Mouse (Mus musculus): Measurements from ENCODE around the gene Bahd1. TPM values are rescaled to one million over a fixed set of nuclear protein-coding genes. Genes with fewer than 3 reads are reported as not detected.
A peak's percentile ranks its signal among the peaks of the same experiment; 100 is the strongest.

Gene Bahd1
- polyA plus RNA-seq, 1 experiment from 2014 or later: 4.4 TPM

DNA sequence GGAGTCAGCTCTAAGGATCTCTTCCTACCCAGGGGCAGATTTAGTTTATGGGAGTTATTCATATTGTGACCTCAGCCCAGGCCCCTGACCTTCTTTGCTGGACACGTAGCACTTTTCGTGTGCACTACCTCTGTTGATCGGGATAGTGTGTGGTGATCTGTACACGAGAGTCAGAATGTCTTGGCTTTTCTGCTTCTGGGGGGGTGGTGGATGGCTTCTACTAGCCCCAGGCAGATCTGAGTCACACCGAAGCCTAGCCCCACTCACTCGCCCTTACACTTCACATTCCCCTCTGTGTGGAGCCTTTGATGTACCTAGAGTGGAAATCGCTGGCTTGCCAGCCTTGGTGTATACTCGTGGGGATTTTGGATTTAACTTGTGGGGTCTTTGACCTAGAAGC is 12.5 kb downstream of the Bahd1 start:
- peaks cover 12% of the 10 kb centered on the region; the same call in 1 of the 2 replicates for H3K36me3 ChIP-seq
- H3K27me3 ChIP-seq: no peaks in the 10 kb centered on the region
- H3K9ac ChIP-seq (replicated peaks): no peak overlapping the region
- no peak overlapping the region for H3K27ac ChIP-seq
- no peak overlapping the region for H3K4me3 ChIP-seq (replicated peaks)
- H3K4me1 ChIP-seq (replicated peaks): peaks cover 25% of the 10 kb centered on the region
- no peaks in the 10 kb centered on the region for H3K9me3 ChIP-seq
- no peak for ATAC-seq (ENCODE audit: insufficient number of reproducible peaks, insufficient read depth, low FRiP score, low TSS enrichment, low read depth)
- H3K4me2 ChIP-seq: no peak overlapping the region
- 64% methylated on average over 8 of the region's 8 CpGs for WGBS

DNA sequence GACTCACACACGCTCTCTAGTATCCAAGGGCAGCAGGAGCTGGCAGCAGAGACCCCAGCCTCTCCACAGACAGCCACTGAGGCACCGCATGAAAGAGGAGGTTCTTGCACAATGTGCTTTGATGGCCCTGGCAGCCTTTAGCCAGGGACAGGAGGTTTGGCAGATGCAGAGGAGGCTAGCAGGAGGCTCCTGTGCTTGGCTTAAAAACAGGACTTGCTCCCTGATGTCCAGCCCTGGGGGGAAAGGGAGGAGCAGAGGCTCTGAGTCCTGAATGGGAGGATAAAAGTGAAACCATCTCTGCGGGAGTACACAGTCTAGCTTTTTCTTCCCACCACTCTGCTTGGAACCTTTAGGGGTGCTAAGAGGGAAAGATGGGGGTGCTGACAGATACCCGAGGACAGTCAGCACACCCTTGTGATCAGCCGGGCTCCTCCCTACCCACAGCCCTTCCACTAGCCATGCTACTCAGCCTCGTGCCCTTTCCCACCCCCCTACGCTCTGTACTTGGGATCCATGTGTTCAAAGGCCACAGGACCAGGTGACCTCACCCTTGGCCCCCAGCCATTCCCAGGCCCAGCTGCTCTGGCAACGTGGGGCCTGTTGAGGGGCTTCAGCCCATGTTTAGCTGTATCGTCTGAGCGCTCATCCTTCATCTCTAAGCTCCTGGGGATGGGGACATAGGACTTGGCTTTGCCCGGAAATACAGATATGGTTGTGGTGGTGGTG is 13.5 kb downstream of the Bahd1 start:
- Histone ChIP-seq H3K4me3 (replicated peaks) (no peak overlapping the region), H3K27ac (no peak overlapping the region), H3K27me3 (no peaks in the 10 kb centered on the region), H3K36me3 (peaks cover 12% of the 10 kb centered on the region; the same call in 1 of the 2 replicates), H3K4me1 (replicated peaks) (peaks cover 35% of the 10 kb centered on the region), H3K4me2 (no peak overlapping the region), H3K9ac (replicated peaks) (no peak overlapping the region), H3K9me3 (no peaks in the 10 kb centered on the region)
- no peak for ATAC-seq (ENCODE audit: insufficient number of reproducible peaks, insufficient read depth, low FRiP score, low TSS enrichment, low read depth)
- 62% methylated on average over 11 of the region's 11 CpGs for WGBS

DNA sequence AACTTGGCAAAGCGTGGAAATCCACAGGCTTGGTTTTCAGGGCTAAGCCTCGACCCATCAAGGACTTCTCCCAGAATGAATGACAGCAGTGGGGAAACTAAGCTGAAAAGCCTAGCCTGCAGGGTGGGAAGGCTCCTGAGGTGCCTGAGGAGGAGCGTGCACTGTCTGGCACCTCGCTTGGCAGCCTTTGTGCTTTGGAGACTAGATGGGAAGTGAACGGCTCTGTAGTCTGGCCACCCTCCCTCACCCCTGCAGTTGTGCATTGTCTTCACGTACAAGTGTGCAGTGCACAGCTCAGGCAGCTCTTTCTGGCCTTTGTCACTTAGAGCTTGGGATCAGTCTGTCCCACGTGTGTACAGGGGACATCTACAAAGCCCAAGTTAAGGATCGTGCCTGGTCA is 14.5 kb downstream of the Bahd1 start:
- 72% methylated on average over 8 of the region's 8 CpGs for WGBS
- Histone ChIP-seq H3K4me1 (replicated peaks) (peaks cover 41% of the 10 kb centered on the region), H3K27ac (no peak overlapping the region)

GRCm38 (mm10) chr2:118916436-118916835 is 16.3 kb downstream of the Bahd1 start:
- H3K4me1 ChIP-seq (replicated peaks): peaks cover 35% of the 10 kb centered on the region
- no peak overlapping the region for H3K27ac ChIP-seq
- ATAC-seq (ENCODE audit: insufficient number of reproducible peaks, insufficient read depth, low FRiP score, low TSS enrichment, low read depth): no peak
- H3K4me3 ChIP-seq (replicated peaks): no peak overlapping the region
- no peak overlapping the region for H3K4me2 ChIP-seq
- peaks cover 34% of the 10 kb centered on the region for H3K36me3 ChIP-seq
- no peaks in the 10 kb centered on the region for H3K9me3 ChIP-seq
- H3K27me3 ChIP-seq: no peaks in the 10 kb centered on the region
- no peak overlapping the region for H3K9ac ChIP-seq (replicated peaks)
- WGBS: 91% methylated on average over 17 of the region's 17 CpGs

More for the DNA sequence above, 14.5 kb downstream of the Bahd1 start:
- ATAC-seq (ENCODE audit: insufficient number of reproducible peaks, insufficient read depth, low FRiP score, low TSS enrichment, low read depth): no peak
- no peaks in the 10 kb centered on the region for H3K9me3 ChIP-seq
- H3K27me3 ChIP-seq: no peaks in the 10 kb centered on the region
- peaks cover 19% of the 10 kb centered on the region for H3K36me3 ChIP-seq
- H3K4me2 ChIP-seq: no peak overlapping the region
- no peak overlapping the region for H3K9ac ChIP-seq (replicated peaks)
- H3K4me3 ChIP-seq (replicated peaks): no peak overlapping the region

DNA sequence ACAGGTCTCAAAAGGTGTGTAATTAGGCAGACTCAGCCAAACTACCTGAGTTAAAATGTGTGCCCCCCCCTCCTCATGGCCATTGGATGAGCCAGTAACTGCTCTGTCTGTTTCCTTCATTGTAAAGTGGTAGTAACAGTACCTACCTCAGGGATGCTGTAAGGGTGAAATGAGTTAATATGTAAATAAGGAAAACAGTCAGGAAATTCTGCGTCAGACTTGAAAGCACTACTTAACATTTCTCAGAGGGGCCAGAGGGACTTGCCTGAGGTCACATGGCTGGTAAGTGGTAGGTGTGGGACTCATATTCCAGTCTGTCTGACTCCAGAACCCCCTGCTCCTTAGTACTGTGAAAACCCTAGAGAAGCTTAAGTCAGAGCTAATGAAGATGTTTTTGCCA is 18.4 kb downstream of the Bahd1 start:
- Histone ChIP-seq H3K4me3 (replicated peaks) (no peak overlapping the region), H3K4me1 (replicated peaks) (peaks cover 26% of the 10 kb centered on the region), H3K27ac (peak overlapping the region; percentile 4; the same call in 1 of the 2 replicates), H3K9ac (replicated peaks) (no peak overlapping the region), H3K36me3 (peaks cover 55% of the 10 kb centered on the region), H3K9me3 (no peaks in the 10 kb centered on the region), H3K27me3 (no peaks in the 10 kb centered on the region), H3K4me2 (no peak overlapping the region)
- ATAC-seq (ENCODE audit: insufficient number of reproducible peaks, insufficient read depth, low FRiP score, low TSS enrichment, low read depth): no peak
- 54% methylated on average over 1 of the region's 1 CpGs for WGBS

- no peak overlapping the region for H3K9ac ChIP-seq (replicated peaks)
- no peak for ATAC-seq (ENCODE audit: insufficient number of reproducible peaks, insufficient read depth, low FRiP score, low TSS enrichment, low read depth)
- peaks cover 56% of the 10 kb centered on the region for H3K36me3 ChIP-seq
- no peaks in the 10 kb centered on the region for H3K27me3 ChIP-seq
- H3K9me3 ChIP-seq: no peaks in the 10 kb centered on the region
- WGBS: 79% methylated on average over 3 of the region's 3 CpGs
- H3K4me3 ChIP-seq (replicated peaks): no peak overlapping the region
- H3K4me2 ChIP-seq: no peak overlapping the region
- peaks cover 20% of the 10 kb centered on the region for H3K4me1 ChIP-seq (replicated peaks)
- no peak overlapping the region for H3K27ac ChIP-seq
These were observed 20.3 kb downstream of the Bahd1 start for GRCm38 (mm10) chr2:118920428-118920827.

DNA sequence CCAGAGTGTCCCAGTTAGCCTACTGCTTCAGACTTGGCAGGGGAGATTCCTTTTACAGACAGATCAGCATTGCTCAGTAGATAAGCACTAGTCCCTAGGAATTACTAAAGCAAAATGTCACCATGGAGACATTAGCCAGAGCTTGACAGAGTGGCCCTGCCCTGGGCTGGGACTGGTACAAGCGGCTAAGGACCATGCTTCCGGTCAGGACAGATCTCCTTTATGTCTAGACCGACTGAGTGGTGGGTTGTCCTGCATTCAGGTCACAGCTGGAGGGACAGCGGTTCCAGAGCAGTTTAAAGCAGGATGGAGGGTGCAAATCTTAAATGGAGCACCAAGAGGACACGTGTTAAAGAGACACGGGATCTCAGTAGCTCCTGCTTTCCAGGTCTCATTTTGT is 25.8 kb downstream of the Bahd1 start:
- peak overlapping the region; percentile 80 for H3K4me3 ChIP-seq (replicated peaks)
- H3K27me3 ChIP-seq: no peaks in the 10 kb centered on the region
- H3K9ac ChIP-seq (replicated peaks): peak overlapping the region; percentile 88
- peaks cover 35% of the 10 kb centered on the region for H3K4me1 ChIP-seq (replicated peaks)
- peak overlapping the region; percentile 80; the same call in 1 of the 2 replicates for H3K27ac ChIP-seq
- peak; percentile 41 for ATAC-seq (ENCODE audit: insufficient number of reproducible peaks, insufficient read depth, low FRiP score, low TSS enrichment, low read depth)
- H3K9me3 ChIP-seq: no peaks in the 10 kb centered on the region
- peak overlapping the region; percentile 94 for H3K4me2 ChIP-seq
- H3K36me3 ChIP-seq: peaks cover 35% of the 10 kb centered on the region
- WGBS: under 1% methylated on average over 6 of the region's 6 CpGs

DNA sequence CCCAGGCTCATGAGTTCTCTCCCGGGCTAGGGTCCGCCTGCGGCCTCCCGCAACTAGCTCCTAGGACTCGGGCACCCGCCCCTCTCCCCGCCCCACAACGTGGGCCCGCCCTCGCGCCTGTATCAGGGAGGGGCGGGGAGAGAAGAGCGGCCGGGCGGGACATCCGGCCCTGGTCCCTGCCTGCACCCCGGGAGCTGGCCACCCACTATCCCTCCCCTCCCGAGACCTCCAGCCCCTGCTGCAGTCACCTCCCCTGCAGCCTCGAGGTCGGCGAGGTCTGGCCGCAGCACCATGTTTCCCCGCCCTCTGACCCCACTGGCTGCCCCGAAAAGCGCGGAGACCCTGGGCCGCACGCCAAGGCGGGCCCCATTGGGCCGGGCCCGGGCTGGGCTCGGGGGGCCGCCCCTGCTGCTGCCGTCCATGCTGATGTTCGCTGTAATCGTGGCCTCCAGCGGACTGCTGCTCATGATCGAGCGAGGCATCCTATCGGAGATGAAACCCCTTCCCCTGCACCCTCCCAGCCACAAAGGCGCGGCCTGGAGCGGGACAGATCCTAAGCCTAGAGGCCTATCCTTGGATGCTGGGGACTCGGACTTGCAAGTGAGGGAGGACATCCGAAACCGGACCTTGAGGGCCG is 26.3 kb downstream of the Bahd1 start, which contains the start of gene Chst14:
Gene Chst14, plus strand, starts transcription at position 136 of the 637 bp plus-strand sequence.
- H3K9me3 ChIP-seq: no peaks in the 10 kb centered on the region

DNA sequence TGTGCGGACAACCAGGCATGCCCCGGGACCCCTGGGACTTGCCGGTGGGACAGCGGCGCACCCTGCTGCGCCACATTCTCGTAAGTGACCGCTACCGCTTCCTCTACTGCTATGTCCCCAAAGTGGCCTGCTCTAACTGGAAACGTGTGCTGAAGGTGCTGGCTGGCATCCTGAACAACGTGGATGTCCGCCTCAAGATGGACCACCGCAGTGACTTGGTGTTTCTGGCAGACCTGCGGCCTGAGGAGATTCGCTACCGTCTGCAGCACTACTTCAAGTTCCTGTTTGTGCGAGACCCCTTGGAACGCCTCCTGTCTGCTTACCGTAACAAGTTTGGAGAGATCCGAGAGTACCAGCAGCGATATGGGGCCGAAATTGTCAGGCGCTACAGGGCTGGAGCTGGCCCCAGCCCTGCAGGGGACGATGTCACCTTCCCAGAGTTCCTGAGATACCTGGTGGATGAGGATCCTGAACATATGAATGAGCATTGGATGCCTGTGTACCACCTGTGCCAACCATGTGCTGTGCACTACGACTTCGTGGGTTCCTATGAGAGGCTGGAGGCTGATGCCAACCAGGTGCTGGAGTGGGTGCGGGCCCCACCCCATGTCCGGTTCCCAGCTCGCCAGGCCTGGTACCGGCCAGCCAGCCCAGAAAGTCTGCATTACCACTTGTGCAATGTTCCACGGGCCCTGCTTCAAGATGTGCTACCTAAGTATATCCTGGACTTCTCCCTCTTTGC is 27.0 kb downstream of the Bahd1 start:
- Histone ChIP-seq H3K4me1 (replicated peaks) (peaks cover 35% of the 10 kb centered on the region), H3K36me3 (peaks cover 23% of the 10 kb centered on the region), H3K9ac (replicated peaks) (peak overlapping the region; percentile 88), H3K27ac (peak overlapping the region; percentile 80), H3K9me3 (no peaks in the 10 kb centered on the region), H3K27me3 (no peaks in the 10 kb centered on the region), H3K4me3 (replicated peaks) (peak overlapping the region; percentile 80), H3K4me2 (peak overlapping the region; percentile 94)
- no peak for ATAC-seq (ENCODE audit: insufficient number of reproducible peaks, insufficient read depth, low FRiP score, low TSS enrichment, low read depth)
- 29% methylated on average over 31 of the region's 31 CpGs for WGBS

More for the DNA sequence above, 26.3 kb downstream of the Bahd1 start, which contains the start of gene Chst14:
- peaks cover 30% of the 10 kb centered on the region for H3K36me3 ChIP-seq
- ATAC-seq (ENCODE audit: insufficient number of reproducible peaks, insufficient read depth, low FRiP score, low TSS enrichment, low read depth): peak; percentile 85
- peak within 1 kb of the TSS; percentile 80 for H3K27ac ChIP-seq
- H3K4me3 ChIP-seq (replicated peaks): peak within 1 kb of the TSS; percentile 80
- peak within 1 kb of the TSS; percentile 94 for H3K4me2 ChIP-seq
- no peaks in the 10 kb centered on the region for H3K27me3 ChIP-seq
- under 1% methylated on average over 42 of the region's 47 CpGs for WGBS
- H3K4me1 ChIP-seq (replicated peaks): peaks cover 35% of the 10 kb centered on the region
- peak within 1 kb of the TSS; percentile 88 for H3K9ac ChIP-seq (replicated peaks)

- H3K27me3 ChIP-seq: no peaks in the 10 kb centered on the region
- no peak overlapping the region for H3K9ac ChIP-seq (replicated peaks)
- no peak overlapping the region for H3K27ac ChIP-seq
- no peak overlapping the region for H3K4me3 ChIP-seq (replicated peaks)
- 74% methylated on average over 5 of the region's 7 CpGs for WGBS
- no peaks in the 10 kb centered on the region for H3K9me3 ChIP-seq
- H3K4me1 ChIP-seq (replicated peaks): peaks cover 9% of the 10 kb centered on the region
- no peak overlapping the region for H3K4me2 ChIP-seq
- no peak for ATAC-seq (ENCODE audit: insufficient number of reproducible peaks, insufficient read depth, low FRiP score, low TSS enrichment, low read depth)
- H3K36me3 ChIP-seq: no peaks in the 10 kb centered on the region
These were observed 41.2 kb downstream of the Bahd1 start for GRCm38 (mm10) chr2:118941341-118941740.

GRCm38 (mm10) chr2:118943232-118943631 is 43.1 kb downstream of the Bahd1 start:
- 90% methylated on average over 6 of the region's 6 CpGs for WGBS
- H3K4me3 ChIP-seq (replicated peaks): no peak overlapping the region

More at GRCm38 (mm10) chr2:118943232-118943631, 43.1 kb downstream of the Bahd1 start:
- no peak for ATAC-seq (ENCODE audit: insufficient number of reproducible peaks, insufficient read depth, low FRiP score, low TSS enrichment, low read depth)
- Histone ChIP-seq H3K9ac (replicated peaks) (no peak overlapping the region), H3K4me2 (no peak overlapping the region), H3K4me1 (replicated peaks) (peaks cover 9% of the 10 kb centered on the region), H3K36me3 (no peaks in the 10 kb centered on the region), H3K27ac (no peak overlapping the region), H3K27me3 (no peaks in the 10 kb centered on the region), H3K9me3 (no peaks in the 10 kb centered on the region)
